ENCODE assay signal across 9 mouse cellular contexts in the genomic region with DNA sequence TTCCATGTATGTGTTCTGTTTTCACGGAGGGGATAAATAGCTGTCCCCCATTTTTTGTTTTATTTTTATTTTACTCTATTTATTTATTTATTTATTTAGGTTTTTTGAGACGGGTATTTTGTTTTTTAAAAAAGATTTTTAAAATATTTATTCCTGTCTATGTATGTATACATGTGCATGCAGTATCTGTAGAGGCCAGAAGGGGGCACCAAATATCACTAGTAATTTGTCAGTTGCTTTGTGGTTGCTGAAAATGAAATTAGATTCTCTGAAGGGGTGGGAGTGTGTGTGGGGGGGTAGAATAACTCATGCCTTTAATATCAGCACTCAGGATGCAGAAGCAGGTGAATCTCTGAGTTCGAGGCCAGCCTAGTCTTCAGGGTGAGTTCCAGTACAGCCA. TPM values are rescaled to one million over a fixed set of nuclear protein-coding genes. Genes with fewer than 3 reads are reported as not detected.
A peak's percentile ranks its signal among the peaks of the same experiment; 100 is the strongest.
DNase-seq lines count a peak whose midpoint lies in the region; ATAC-seq and TF ChIP-seq lines count a peak whose summit lies in the region.
"Had no signal": no experiment of that assay in that cellular context is flagged by ENCODE, and none has a peak within 500 bp of the region (broad histone marks: within the 10 kb centered on the region; RNA-seq: fewer than 3 reads in every experiment).

No protein-coding gene starts in this region.

- ATAC-seq in heart, postnatal 0 days (ENCODE audit: insufficient read depth, low read depth): no peak

- no peak overlapping the region for H3K27ac ChIP-seq in heart, postnatal 0 days (ENCODE audit: low read depth)
- H3K27ac ChIP-seq in limb, embryonic 10.5 days: no peak overlapping the region
- no peak overlapping the region for H3K27ac ChIP-seq in small intestine, adult 2 months (ENCODE audit: insufficient read depth, low read depth, low read length)

- TF ChIP-seq EP300 in heart, postnatal 0 days (IDR thresholded peaks at IDR 0.05; ENCODE audit: low read depth): no peak

- peak; percentile 48 for DNase-seq in heart, postnatal 0 days (ENCODE audit: low spot score)
- DNase-seq in heart, adult 11 months: no peak
- DNase-seq in urinary bladder, postnatal 14 days (ENCODE audit: low spot score): peak; percentile 74
- no peak for DNase-seq in urinary bladder, adult 18-20 months (ENCODE audit: low spot score in 2 of 2)
- DNase-seq in cerebellum, postnatal 25 days: peak; percentile 60 to 82
- DNase-seq in limb, embryonic 10.5 days (ENCODE audit: low spot score): peak; percentile 58
- DNase-seq in urinary bladder, postnatal 10 days (ENCODE audit: low spot score): no peak

- TF ChIP-seq CTCF in heart, postnatal 0 days (IDR thresholded peaks at IDR 0.05; ENCODE audit: low read depth): peak; percentile 67
- peak; percentile 30; the same call in 1 of the 2 replicates for TF ChIP-seq CTCF in small intestine, adult 2 months (IDR thresholded peaks at IDR 0.05; ENCODE audit: extremely low read depth, insufficient read length, insufficient replicate concordance, low read depth, low read length)

- no peaks in the 10 kb centered on the region for H3K36me3 ChIP-seq in heart, postnatal 0 days (replicated peaks; ENCODE audit: control insufficient read depth, insufficient read depth, low read length)
- peaks cover 3% of the 10 kb centered on the region; the same call in 1 of the 2 replicates for H3K36me3 ChIP-seq in limb, embryonic 10.5 days
- no peaks in the 10 kb centered on the region for H3K36me3 ChIP-seq in small intestine, adult 2 months (ENCODE audit: control insufficient read depth, insufficient read depth, low read length)

- H3K4me2 ChIP-seq in heart, postnatal 0 days (ENCODE audit: low read depth, low read length): no peak overlapping the region

- no peak overlapping the region for H3K9ac ChIP-seq in heart, postnatal 0 days (replicated peaks; ENCODE audit: low read depth, low read length)

- H3K4me1 ChIP-seq in heart, postnatal 0 days (ENCODE audit: control insufficient read depth, insufficient read depth): peaks cover 8% of the 10 kb centered on the region; the same call in 1 of the 2 replicates
- peaks cover 26% of the 10 kb centered on the region for H3K4me1 ChIP-seq in limb, embryonic 10.5 days
- H3K4me1 ChIP-seq in small intestine, adult 2 months (ENCODE audit: control insufficient read depth, insufficient read depth, insufficient read length, low read length): peaks cover 5% of the 10 kb centered on the region

- H3K9me3 ChIP-seq in heart, postnatal 0 days (replicated peaks; ENCODE audit: control insufficient read depth, low read length): no peaks in the 10 kb centered on the region
- H3K9me3 ChIP-seq in limb, embryonic 10.5 days (replicated peaks): no peaks in the 10 kb centered on the region

- WGBS in heart, postnatal 0 days: 32% methylated on average over 3 of the region's 3 CpGs
- 31% methylated on average over 3 of the region's 3 CpGs for WGBS in limb, embryonic 10.5 days
- WGBS in small intestine, adult 2 months: 29% methylated on average over 3 of the region's 3 CpGs

- no peaks in the 10 kb centered on the region for H3K27me3 ChIP-seq in heart, postnatal 0 days (ENCODE audit: control insufficient read depth, insufficient read depth, low read length)
- H3K27me3 ChIP-seq in limb, embryonic 10.5 days (ENCODE audit: low read depth, poor library complexity, severe bottlenecking): peaks cover 5% of the 10 kb centered on the region; the same call in 1 of the 2 replicates
- H3K27me3 ChIP-seq in small intestine, adult 2 months (ENCODE audit: control insufficient read depth, insufficient read depth, low read length): no peaks in the 10 kb centered on the region

- no peak for TF ChIP-seq POLR2A in small intestine, adult 2 months (IDR thresholded peaks at IDR 0.05; ENCODE audit: low read depth, low read length)

- no peak overlapping the region for H3K4me3 ChIP-seq in heart, postnatal 0 days (ENCODE audit: low read depth, low read length)
- no peak overlapping the region for H3K4me3 ChIP-seq in limb, embryonic 10.5 days
- H3K4me3 ChIP-seq in small intestine, adult 2 months (ENCODE audit: low read depth, low read length): no peak overlapping the region

RNA-seq across cellular contexts. Expression of a gene that starts 2.1 kb away (rescaled TPM):
- 0.70 and 3.6 TPM in 2 replicates for total RNA-seq in heart, postnatal 0 days (2014; rRNA removed; ENCODE audit: low replicate concordance)
- 1.9 and 2.0 TPM in 2 replicates for polyA plus RNA-seq in heart, postnatal 0 days (2015; fragmentation: Nextera tagmentation; extraction: Ambion mirVana)
- 2.4 and 3.2 TPM in 2 replicates for polyA plus RNA-seq in limb, embryonic 10.5 days (2016; fragmentation: Nextera tagmentation; extraction: Ambion mirVana)
- 13.7 and 21.5 TPM in 2 replicates for polyA plus RNA-seq in small intestine, adult 2 months (2012; rRNA removed)

RNA-seq across cellular contexts. Expression of a gene that starts 8.6 kb away (rescaled TPM):
- total RNA-seq in heart, postnatal 0 days (2014; rRNA removed; ENCODE audit: low replicate concordance): 12.6 and 19.8 TPM in 2 replicates
- polyA plus RNA-seq in heart, postnatal 0 days (2015; fragmentation: Nextera tagmentation; extraction: Ambion mirVana): 10.0 and 11.6 TPM in 2 replicates
- polyA plus RNA-seq in limb, embryonic 10.5 days (2016; fragmentation: Nextera tagmentation; extraction: Ambion mirVana): 8.0 and 9.0 TPM in 2 replicates
- polyA plus RNA-seq in small intestine, adult 2 months (2012; rRNA removed): 9.9 and 19.5 TPM in 2 replicates

RNA-seq across cellular contexts. Expression of a gene that starts 9.1 kb away (rescaled TPM):
- 101 and 103 TPM in 2 replicates for total RNA-seq in heart, postnatal 0 days (2014; rRNA removed; ENCODE audit: low replicate concordance)
- polyA plus RNA-seq in heart, postnatal 0 days (2015; fragmentation: Nextera tagmentation; extraction: Ambion mirVana): 78.0 and 85.1 TPM in 2 replicates
- 88.6 and 115 TPM in 2 replicates for polyA plus RNA-seq in limb, embryonic 10.5 days (2016; fragmentation: Nextera tagmentation; extraction: Ambion mirVana)
- polyA plus RNA-seq in small intestine, adult 2 months (2012; rRNA removed): 21.2 and 29.7 TPM in 2 replicates

RNA-seq across cellular contexts. Expression of a gene that starts 39.0 kb away (rescaled TPM):
- not detected in 2 replicates for total RNA-seq in heart, postnatal 0 days (2014; rRNA removed; ENCODE audit: low replicate concordance)
- not detected in 2 replicates for polyA plus RNA-seq in heart, postnatal 0 days (2015; fragmentation: Nextera tagmentation; extraction: Ambion mirVana)
- not detected in 2 replicates for polyA plus RNA-seq in limb, embryonic 10.5 days (2016; fragmentation: Nextera tagmentation; extraction: Ambion mirVana)
- not detected in 2 replicates for polyA plus RNA-seq in small intestine, adult 2 months (2012; rRNA removed)
- total RNA-seq: left cerebral cortex, adult 18-20 months had no signal

RNA-seq across cellular contexts. Expression of a gene that starts 42.4 kb away (rescaled TPM):
- 10.1 and 12.3 TPM in 2 replicates for total RNA-seq in heart, postnatal 0 days (2014; rRNA removed; ENCODE audit: low replicate concordance)
- 8.3 and 8.7 TPM in 2 replicates for polyA plus RNA-seq in heart, postnatal 0 days (2015; fragmentation: Nextera tagmentation; extraction: Ambion mirVana)
- polyA plus RNA-seq in limb, embryonic 10.5 days (2016; fragmentation: Nextera tagmentation; extraction: Ambion mirVana): 66.5 and 70.0 TPM in 2 replicates
- 4.7 and 6.0 TPM in 2 replicates for polyA plus RNA-seq in small intestine, adult 2 months (2012; rRNA removed)

Comparison
In these comparisons a context has a peak if more than half of its experiments do, and no peak if none do; other contexts are left out.
1. DNase-seq: peak in heart, postnatal 0 days (single experiment), urinary bladder, postnatal 14 days (single experiment), cerebellum, postnatal 25 days (2 of 2) and limb, embryonic 10.5 days (single experiment); none in heart, adult 11 months (single experiment), urinary bladder, adult 18-20 months (0 of 2) and urinary bladder, postnatal 10 days (single experiment).